Mouse (Mus musculus) small intestine, adult 2 months (tissue): ENCODE measurements around the gene Mkln1. TPM values are rescaled to one million over a fixed set of nuclear protein-coding genes. Genes with fewer than 3 reads are reported as not detected.

ENCODE experiments used
- H3K27ac ChIP-seq: fragments of 200-500 bp; 2 replicates; pipeline ENCODE4 v1.5.1; 2012; ENCODE audit warnings: low read depth, low read length, control low read depth, inconsistent platforms; ENCODE audit not compliant: insufficient read depth
- H3K27me3 ChIP-seq: fragments of 200-500 bp; 2 replicates; pipeline ENCODE4 v1.6.1; 2012; ENCODE audit warnings: mild to moderate bottlenecking, moderate library complexity, low read length, inconsistent platforms; ENCODE audit not compliant: control insufficient read depth, insufficient read depth
- H3K36me3 ChIP-seq: fragments of 200-500 bp; 2 replicates; pipeline ENCODE4 v1.6.1; 2012; ENCODE audit warnings: mild to moderate bottlenecking, low read length, control low read depth, inconsistent platforms; ENCODE audit not compliant: control insufficient read depth, insufficient read depth
- H3K4me1 ChIP-seq: fragments of 200-500 bp; 2 replicates; pipeline ENCODE4 v1.6.1; 2012; ENCODE audit warnings: low read length, inconsistent platforms, mixed read lengths; ENCODE audit not compliant: control insufficient read depth, insufficient read depth, insufficient read length
- H3K4me3 ChIP-seq: fragments of 200-500 bp; 2 replicates; pipeline ENCODE4 v1.5.1; 2012; ENCODE audit warnings: low read depth, mild to moderate bottlenecking, control low read depth, inconsistent platforms, low read length, moderate library complexity
- CTCF ChIP-seq: fragments of 200-500 bp; IDR thresholded peaks from 2 replicates; pipeline ENCODE4 v1.5.1; 2012; ENCODE audit warnings: low read depth, mild to moderate bottlenecking, control low read depth, inconsistent platforms, low read length, moderate library complexity, mixed read lengths; ENCODE audit not compliant: insufficient replicate concordance, insufficient read length; ENCODE audit errors: extremely low read depth
- POLR2A ChIP-seq: fragments of 200-500 bp; IDR thresholded peaks from 2 replicates; pipeline ENCODE4 v1.6.1; 2012; ENCODE audit warnings: low read depth, mild to moderate bottlenecking, control low read depth, inconsistent platforms, low read length, moderate library complexity
- WGBS: fragments of 180-500 bp; shearing (Covaris S2); methylation state at CpG from one replicate; pipeline ENCODE4 v1.1.7; 2018; 5-methylcytosine and 5-hydroxymethylcytosine counted together
- polyA plus RNA-seq: library from polyadenylated mRNA; depleted of rRNA; stranded (reverse); fragments of >200 nt; gene quantifications from 2 replicates; pipeline ENCODE4 v1.2.3, GENCODE M21; 2012

Mkln1 gene
- polyA plus RNA-seq, 1 experiment, result 9.8 TPM

- 80% methylated on average over 5 of the region's 5 CpGs for WGBS
- H3K27ac ChIP-seq, result no peak overlapping the region
- TF ChIP-seq POLR2A (no peak), CTCF (no peak)
- no peaks in the 10 kb centered on the region for H3K4me1 ChIP-seq
- no peak overlapping the region for H3K4me3 ChIP-seq
- no peaks in the 10 kb centered on the region for H3K36me3 ChIP-seq
- H3K27me3 ChIP-seq, result no peaks in the 10 kb centered on the region
Measured at GRCm38 (mm10) chr6:31528339-31528738, 129.8 kb downstream of the Mkln1 start.

- H3K27ac ChIP-seq, result no peak overlapping the region
- no peaks in the 10 kb centered on the region for H3K36me3 ChIP-seq
- H3K4me3 ChIP-seq, result no peak overlapping the region
- no peaks in the 10 kb centered on the region for H3K27me3 ChIP-seq
- H3K4me1 ChIP-seq, result no peaks in the 10 kb centered on the region; the same call in 1 of the 2 replicates
- WGBS, result 76% methylated on average over 3 of the region's 3 CpGs
- no peak for TF ChIP-seq POLR2A
Measured at GRCm38 (mm10) chr6:31531880-31532279, 133.3 kb downstream of the Mkln1 start.

- Histone ChIP-seq H3K36me3 (no peaks in the 10 kb centered on the region), H3K27me3 (no peaks in the 10 kb centered on the region), H3K4me1 (no peaks in the 10 kb centered on the region; the same call in 1 of the 2 replicates), H3K27ac (no peak overlapping the region), H3K4me3 (no peak overlapping the region)
- 93% methylated on average over 5 of the region's 5 CpGs for WGBS
- TF ChIP-seq CTCF (no peak), POLR2A (no peak)
Measured at GRCm38 (mm10) chr6:31534705-31535104, 136.2 kb downstream of the Mkln1 start.

- Histone ChIP-seq H3K36me3 (no peaks in the 10 kb centered on the region), H3K4me3 (no peak overlapping the region), H3K27me3 (no peaks in the 10 kb centered on the region), H3K4me1 (no peaks in the 10 kb centered on the region; the same call in 1 of the 2 replicates), H3K27ac (no peak overlapping the region)
- WGBS, result 73% methylated on average over 4 of the region's 4 CpGs
- TF ChIP-seq POLR2A (no peak), CTCF (no peak)
Measured at GRCm38 (mm10) chr6:31537193-31537592, 138.7 kb downstream of the Mkln1 start.

- no peaks in the 10 kb centered on the region for H3K27me3 ChIP-seq
- H3K4me3 ChIP-seq, result no peak overlapping the region
Measured at GRCm38 (mm10) chr6:31538112-31538511, 139.6 kb downstream of the Mkln1 start.

GRCm38 (mm10) chr6:31540018-31540417 is 141.5 kb downstream of the Mkln1 start:
- TF ChIP-seq CTCF (no peak), POLR2A (no peak)
- Histone ChIP-seq H3K27me3 (no peaks in the 10 kb centered on the region), H3K27ac (no peak overlapping the region), H3K4me1 (no peaks in the 10 kb centered on the region; the same call in 1 of the 2 replicates), H3K36me3 (no peaks in the 10 kb centered on the region), H3K4me3 (no peak overlapping the region)
- WGBS, result 84% methylated on average over 6 of the region's 6 CpGs

More at GRCm38 (mm10) chr6:31538112-31538511, 139.6 kb downstream of the Mkln1 start:
- Histone ChIP-seq H3K36me3 (no peaks in the 10 kb centered on the region), H3K4me1 (no peaks in the 10 kb centered on the region; the same call in 1 of the 2 replicates), H3K27ac (no peak overlapping the region)
- 71% methylated on average over 1 of the region's 1 CpGs for WGBS
- no peak for TF ChIP-seq POLR2A
- TF ChIP-seq CTCF, result no peak

GRCm38 (mm10) chr6:31544318-31544717 is 145.8 kb downstream of the Mkln1 start:
- H3K27ac ChIP-seq, result no peak overlapping the region; the same call in 1 of the 2 replicates
- 35% methylated on average over 4 of the region's 4 CpGs for WGBS
- H3K4me3 ChIP-seq, result no peak overlapping the region
- no peak for TF ChIP-seq POLR2A
- TF ChIP-seq CTCF, result no peak
- H3K4me1 ChIP-seq, result no peaks in the 10 kb centered on the region
- H3K36me3 ChIP-seq, result no peaks in the 10 kb centered on the region
- H3K27me3 ChIP-seq, result no peaks in the 10 kb centered on the region
